Mouse (Mus musculus): ENCODE results near the gene Shb. TPM values are rescaled to one million over a fixed set of nuclear protein-coding genes. Genes with fewer than 3 reads are reported as not detected.
"Not testable (repeated sequence)": the region's sequence is repeated elsewhere in the genome, so short reads cannot be mapped to it uniquely, and the experiment has no call there.

Gene Shb
- total RNA-seq, 2 experiments from 2014 or later: 14.1 to 18.8 TPM

GRCm38 (mm10) chr4:45393658-45394057 is 138.6 kb downstream of the Shb start:
- Histone ChIP-seq H3K27ac (no peak overlapping the region), H3K4me3 (no peak overlapping the region)
- no peak for DNase-seq (ENCODE audit: low spot score in 2 of 2)
- no peak for TF ChIP-seq CTCF (conservative IDR thresholded peaks at IDR 0.05)

- no peak overlapping the region for H3K27ac ChIP-seq
- no peak for DNase-seq (ENCODE audit: low spot score in 2 of 2)
- no peak overlapping the region for H3K4me3 ChIP-seq
- TF ChIP-seq CTCF (conservative IDR thresholded peaks at IDR 0.05): no peak
Observed at GRCm38 (mm10) chr4:45392994-45393393, 139.3 kb downstream of the Shb start.

GRCm38 (mm10) chr4:45392572-45392971 is 139.7 kb downstream of the Shb start:
- Histone ChIP-seq H3K4me3 (no peak overlapping the region), H3K27ac (no peak overlapping the region)
- no peak for DNase-seq (ENCODE audit: low spot score in 2 of 2)
- no peak for TF ChIP-seq CTCF (conservative IDR thresholded peaks at IDR 0.05)

GRCm38 (mm10) chr4:45392099-45392498 is 140.2 kb downstream of the Shb start:
- DNase-seq (ENCODE audit: low spot score in 2 of 2): no peak
- Histone ChIP-seq H3K4me3 (no peak overlapping the region), H3K27ac (no peak overlapping the region)
- peak; percentile 48 for TF ChIP-seq CTCF (conservative IDR thresholded peaks at IDR 0.05)

GRCm38 (mm10) chr4:45387296-45387695 is 145.0 kb downstream of the Shb start:
- H3K27ac ChIP-seq; H3K4me3 ChIP-seq; DNase-seq (ENCODE audit: low spot score in 2 of 2): not testable (repeated sequence)

GRCm38 (mm10) chr4:45382133-45382532 is 150.1 kb downstream of the Shb start:
- H3K27ac ChIP-seq; DNase-seq (ENCODE audit: low spot score in 2 of 2); H3K4me3 ChIP-seq: not testable (repeated sequence)

- H3K27ac ChIP-seq; DNase-seq (ENCODE audit: low spot score in 2 of 2); H3K4me3 ChIP-seq: not testable (repeated sequence)
Observed at GRCm38 (mm10) chr4:45380903-45381580, 151.2 kb downstream of the Shb start.

GRCm38 (mm10) chr4:45376573-45376972 is 155.7 kb downstream of the Shb start:
- TF ChIP-seq CTCF (conservative IDR thresholded peaks at IDR 0.05): no peak
- no peak for DNase-seq (ENCODE audit: low spot score in 2 of 2)
- Histone ChIP-seq H3K4me3 (no peak overlapping the region), H3K27ac (no peak overlapping the region)

- no peak overlapping the region for H3K4me3 ChIP-seq
- DNase-seq (ENCODE audit: low spot score in 2 of 2): no peak
- no peak overlapping the region for H3K27ac ChIP-seq
- no peak for TF ChIP-seq CTCF (conservative IDR thresholded peaks at IDR 0.05)
Observed at GRCm38 (mm10) chr4:45374879-45375278, 157.4 kb downstream of the Shb start.

Small RNA genes within 50 kb of the gene (microRNA-seq; reads per million reads assigned to microRNA genes)
- gene Gm22518 (0 reads per million in 2 experiments), gene Gm25692 (0 reads per million in 2 experiments)

Other genes starting within 250 kb of the Shb start
- gene Trmt10b, start 235.3 kb downstream of the Shb start, total RNA-seq (2021): 10 to 100 TPM; 13.8 to 16.1 TPM
- 10 to 100 TPM; 16.1 to 16.9 TPM for gene Dcaf10, start 190.4 kb downstream of the Shb start, total RNA-seq (2021)
- 10 to 100 TPM; 15.3 to 15.7 TPM for gene Exosc3, start 189.7 kb downstream of the Shb start, total RNA-seq (2021)
- gene Slc25a51, start 123.7 kb downstream of the Shb start, total RNA-seq (2021): 100 to 1,000 TPM; 141 to 144 TPM